Mouse (Mus musculus): ENCODE measurements at regions not wholly inside any gene's neighbourhood (a gene's known extent, or its start where the extent isn't known, plus 50 kb on each side); places are given as distances from the start of the nearest gene placed in this dataset.

- Histone ChIP-seq H3K27me3 (replicated peaks; ENCODE audit: control insufficient read depth, insufficient read depth, low read length) (peaks cover 20% of the 10 kb centered on the region; the same call in 1 of the 2 replicates), H3K9me3 (replicated peaks; ENCODE audit: control insufficient read depth, low read length) (no peaks in the 10 kb centered on the region), H3K27ac (ENCODE audit: low read depth, low read length) (no peak overlapping the region), H3K9ac (ENCODE audit: low read length) (no peak overlapping the region), H3K4me1 (ENCODE audit: control insufficient read depth, insufficient read depth, low read length) (no peaks in the 10 kb centered on the region), H3K4me3 (ENCODE audit: low read depth, low read length) (no peak overlapping the region), H3K4me2 (ENCODE audit: low read length) (no peak overlapping the region), H3K36me3 (ENCODE audit: control insufficient read depth, insufficient read depth, low read length) (no peaks in the 10 kb centered on the region)
- ATAC-seq = no peak
- WGBS = 52% methylated on average over 5 of the region's 5 CpGs
- no peak for DNase-seq (ENCODE audit: low spot score)
These were observed 663.5 kb downstream of the Slc22a22 start for GRCm38 (mm10) chr15:56813876-56814275.

- 42% methylated on average over 13 of the region's 13 CpGs for WGBS
- Histone ChIP-seq H3K36me3 (ENCODE audit: control insufficient read depth, insufficient read depth, low read length) (no peaks in the 10 kb centered on the region), H3K9ac (ENCODE audit: low read length) (no peak overlapping the region), H3K27me3 (replicated peaks; ENCODE audit: control insufficient read depth, insufficient read depth, low read length) (0 out of 2 replicates have a peak, but pooled peaks cover 10% of the 10 kb centered on the region), H3K9me3 (replicated peaks; ENCODE audit: control insufficient read depth, low read length) (no peaks in the 10 kb centered on the region), H3K4me3 (ENCODE audit: low read depth, low read length) (no peak overlapping the region), H3K4me2 (ENCODE audit: low read length) (no peak overlapping the region), H3K4me1 (ENCODE audit: control insufficient read depth, insufficient read depth, low read length) (no peaks in the 10 kb centered on the region), H3K27ac (ENCODE audit: low read depth, low read length) (no peak overlapping the region)
- no peak for ATAC-seq
- DNase-seq (ENCODE audit: low spot score) = no peak
These were observed 667.3 kb downstream of the Slc22a22 start for GRCm38 (mm10) chr15:56810151-56810550.

DNA sequence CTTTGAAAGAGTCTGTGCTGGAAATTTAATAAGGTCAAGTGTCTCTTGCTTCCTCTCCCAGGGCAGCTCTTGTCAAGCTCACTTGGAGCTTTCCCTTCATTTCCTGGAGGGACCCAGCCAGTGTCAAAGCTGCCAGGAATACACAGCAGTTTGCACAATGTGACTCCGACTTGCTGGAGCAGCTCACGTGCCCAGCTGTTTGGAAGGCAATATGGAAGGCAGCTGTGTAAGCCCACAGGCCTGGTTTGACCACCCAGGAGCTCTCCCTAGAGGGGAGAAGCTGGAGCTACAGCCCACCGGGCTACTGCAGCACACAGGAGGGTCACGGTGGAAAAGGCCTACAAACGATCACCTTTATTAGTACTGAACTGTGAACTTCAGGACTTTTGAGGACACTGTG, 669.8 kb downstream of the Slc22a22 start:
- Histone ChIP-seq H3K9me3 (replicated peaks; ENCODE audit: control insufficient read depth, low read length) (no peaks in the 10 kb centered on the region), H3K4me1 (ENCODE audit: control insufficient read depth, insufficient read depth, low read length) (no peaks in the 10 kb centered on the region), H3K4me2 (ENCODE audit: low read length) (no peak overlapping the region), H3K4me3 (ENCODE audit: low read depth, low read length) (no peak overlapping the region), H3K27me3 (replicated peaks; ENCODE audit: control insufficient read depth, insufficient read depth, low read length) (no peaks in the 10 kb centered on the region), H3K36me3 (ENCODE audit: control insufficient read depth, insufficient read depth, low read length) (no peaks in the 10 kb centered on the region), H3K9ac (ENCODE audit: low read length) (no peak overlapping the region), H3K27ac (ENCODE audit: low read depth, low read length) (no peak overlapping the region)
- ATAC-seq (no peak), DNase-seq (ENCODE audit: low spot score) (no peak)
- WGBS = 65% methylated on average over 5 of the region's 5 CpGs

DNA sequence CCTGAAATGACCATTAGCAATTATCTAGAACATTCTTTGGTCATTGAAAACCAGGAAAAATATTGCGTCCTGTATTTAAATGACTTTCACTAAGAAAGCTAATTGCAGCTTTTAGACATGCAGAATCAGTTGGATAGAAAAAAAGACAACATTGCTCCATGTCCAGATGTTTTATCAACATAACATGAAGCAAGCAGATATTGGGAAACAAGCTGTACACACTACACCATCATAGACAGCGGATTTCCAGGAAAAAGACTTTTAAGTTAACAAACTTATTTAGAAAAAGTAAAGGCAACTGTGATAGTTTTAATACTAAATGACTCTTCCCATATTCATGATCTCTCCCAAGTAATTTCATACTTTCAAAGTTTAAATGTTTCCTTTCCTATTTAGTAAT, 675.5 kb downstream of the Slc22a22 start:
- DNase-seq (ENCODE audit: low spot score) (no peak), ATAC-seq (no peak)
- Histone ChIP-seq H3K36me3 (ENCODE audit: control insufficient read depth, insufficient read depth, low read length) (no peaks in the 10 kb centered on the region), H3K4me3 (ENCODE audit: low read depth, low read length) (no peak overlapping the region), H3K9ac (ENCODE audit: low read length) (no peak overlapping the region), H3K27ac (ENCODE audit: low read depth, low read length) (no peak overlapping the region), H3K4me1 (ENCODE audit: control insufficient read depth, insufficient read depth, low read length) (no peaks in the 10 kb centered on the region), H3K9me3 (replicated peaks; ENCODE audit: control insufficient read depth, low read length) (no peaks in the 10 kb centered on the region), H3K27me3 (replicated peaks; ENCODE audit: control insufficient read depth, insufficient read depth, low read length) (no peaks in the 10 kb centered on the region), H3K4me2 (ENCODE audit: low read length) (no peak overlapping the region)
- WGBS = 92% methylated on average over 2 of the region's 2 CpGs

DNA sequence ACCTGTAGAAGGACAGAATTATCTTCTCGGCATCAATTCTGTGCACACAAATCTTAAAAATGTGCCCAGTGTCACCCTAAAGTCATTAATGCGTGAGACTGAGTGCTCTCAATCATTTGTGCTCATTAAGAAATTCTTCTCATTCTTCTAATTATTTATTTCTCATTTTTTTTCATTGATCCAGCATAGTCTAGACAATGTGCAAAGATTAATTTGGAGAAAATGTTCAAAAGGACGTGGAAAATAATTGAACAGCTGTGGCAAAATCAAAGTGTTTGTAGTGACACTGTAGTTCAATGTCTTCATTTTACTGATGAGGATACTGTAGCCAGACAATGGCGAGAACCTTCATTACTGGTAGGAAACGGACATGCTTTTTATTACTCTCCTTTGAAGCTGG, 702.0 kb downstream of the Slc22a22 start:
- H3K4me3 ChIP-seq (ENCODE audit: low read depth, low read length) = no peak overlapping the region
- WGBS = 67% methylated on average over 5 of the region's 5 CpGs
- H3K36me3 ChIP-seq (ENCODE audit: control insufficient read depth, insufficient read depth, low read length) = no peaks in the 10 kb centered on the region
- H3K4me1 ChIP-seq (ENCODE audit: control insufficient read depth, insufficient read depth, low read length) = no peaks in the 10 kb centered on the region
- H3K27ac ChIP-seq (ENCODE audit: low read depth, low read length) = no peak overlapping the region
- DNase-seq (ENCODE audit: low spot score) (no peak), ATAC-seq (no peak)
- H3K4me2 ChIP-seq (ENCODE audit: low read length) = no peak overlapping the region
- no peaks in the 10 kb centered on the region for H3K27me3 ChIP-seq (replicated peaks; ENCODE audit: control insufficient read depth, insufficient read depth, low read length)
- H3K9me3 ChIP-seq (replicated peaks; ENCODE audit: control insufficient read depth, low read length) = no peaks in the 10 kb centered on the region
- H3K9ac ChIP-seq (ENCODE audit: low read length) = no peak overlapping the region

GRCm38 (mm10) chr15:56774648-56775393, 702.6 kb downstream of the Slc22a22 start:
- H3K4me2 ChIP-seq (ENCODE audit: low read length) = no peak overlapping the region
- H3K27me3 ChIP-seq (replicated peaks; ENCODE audit: control insufficient read depth, insufficient read depth, low read length) = no peaks in the 10 kb centered on the region
- no peak overlapping the region for H3K4me3 ChIP-seq (ENCODE audit: low read depth, low read length)
- no peaks in the 10 kb centered on the region for H3K4me1 ChIP-seq (ENCODE audit: control insufficient read depth, insufficient read depth, low read length)
- H3K36me3 ChIP-seq (ENCODE audit: control insufficient read depth, insufficient read depth, low read length) = no peaks in the 10 kb centered on the region
- H3K9me3 ChIP-seq (replicated peaks; ENCODE audit: control insufficient read depth, low read length) = no peaks in the 10 kb centered on the region
- ATAC-seq = no peak
- 71% methylated on average over 9 of the region's 9 CpGs for WGBS
- no peak for DNase-seq (ENCODE audit: low spot score)
- H3K27ac ChIP-seq (ENCODE audit: low read depth, low read length) = no peak overlapping the region
- H3K9ac ChIP-seq (ENCODE audit: low read length) = no peak overlapping the region

- H3K27me3 ChIP-seq (replicated peaks; ENCODE audit: control insufficient read depth, insufficient read depth, low read length) = no peaks in the 10 kb centered on the region
- H3K9ac ChIP-seq (ENCODE audit: low read length) = no peak overlapping the region
- WGBS = 77% methylated on average over 6 of the region's 6 CpGs
- no peaks in the 10 kb centered on the region for H3K4me1 ChIP-seq (ENCODE audit: control insufficient read depth, insufficient read depth, low read length)
- no peak overlapping the region for H3K4me3 ChIP-seq (ENCODE audit: low read depth, low read length)
- H3K4me2 ChIP-seq (ENCODE audit: low read length) = no peak overlapping the region
- no peaks in the 10 kb centered on the region for H3K9me3 ChIP-seq (replicated peaks; ENCODE audit: control insufficient read depth, low read length)
- ATAC-seq (no peak), DNase-seq (ENCODE audit: low spot score) (no peak)
- no peak overlapping the region for H3K27ac ChIP-seq (ENCODE audit: low read depth, low read length)
- no peaks in the 10 kb centered on the region for H3K36me3 ChIP-seq (ENCODE audit: control insufficient read depth, insufficient read depth, low read length)
These were observed 711.1 kb downstream of the Slc22a22 start for GRCm38 (mm10) chr15:56766356-56766755.

DNA sequence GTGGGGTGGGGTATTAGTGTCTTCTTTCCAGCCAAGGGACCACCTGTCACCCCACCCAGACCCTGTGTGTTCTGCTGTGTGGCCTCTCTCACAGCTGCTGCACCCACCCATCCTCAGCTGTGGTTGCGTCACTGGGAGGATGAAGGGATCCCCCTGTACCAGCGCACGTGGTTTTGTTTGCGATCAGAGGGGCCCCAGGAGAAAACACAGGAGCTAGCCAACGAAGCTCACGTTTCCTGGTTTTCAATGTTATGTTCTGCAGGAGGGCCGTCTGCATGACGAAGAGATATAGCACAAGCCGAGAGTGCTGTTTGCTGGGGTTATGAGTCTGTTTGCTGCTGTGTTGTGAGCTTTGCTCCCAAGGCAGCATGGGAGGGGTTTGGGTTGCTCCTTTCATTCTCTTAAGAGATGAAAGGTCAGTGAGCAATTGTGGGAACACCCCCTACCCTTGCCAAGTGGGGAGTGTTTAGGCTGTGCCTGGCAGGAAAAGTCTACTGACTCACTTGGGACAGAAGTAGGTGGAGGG, 712.4 kb downstream of the Slc22a22 start:
- Histone ChIP-seq H3K36me3 (ENCODE audit: control insufficient read depth, insufficient read depth, low read length) (no peaks in the 10 kb centered on the region), H3K27me3 (replicated peaks; ENCODE audit: control insufficient read depth, insufficient read depth, low read length) (no peaks in the 10 kb centered on the region), H3K27ac (ENCODE audit: low read depth, low read length) (no peak overlapping the region), H3K9me3 (replicated peaks; ENCODE audit: control insufficient read depth, low read length) (no peaks in the 10 kb centered on the region), H3K9ac (ENCODE audit: low read length) (no peak overlapping the region), H3K4me1 (ENCODE audit: control insufficient read depth, insufficient read depth, low read length) (no peaks in the 10 kb centered on the region), H3K4me2 (ENCODE audit: low read length) (no peak overlapping the region), H3K4me3 (ENCODE audit: low read depth, low read length) (no peak overlapping the region)
- ATAC-seq (no peak; the same call in 1 of the 2 replicates), DNase-seq (ENCODE audit: low spot score) (no peak)
- 32% methylated on average over 9 of the region's 9 CpGs for WGBS

DNA sequence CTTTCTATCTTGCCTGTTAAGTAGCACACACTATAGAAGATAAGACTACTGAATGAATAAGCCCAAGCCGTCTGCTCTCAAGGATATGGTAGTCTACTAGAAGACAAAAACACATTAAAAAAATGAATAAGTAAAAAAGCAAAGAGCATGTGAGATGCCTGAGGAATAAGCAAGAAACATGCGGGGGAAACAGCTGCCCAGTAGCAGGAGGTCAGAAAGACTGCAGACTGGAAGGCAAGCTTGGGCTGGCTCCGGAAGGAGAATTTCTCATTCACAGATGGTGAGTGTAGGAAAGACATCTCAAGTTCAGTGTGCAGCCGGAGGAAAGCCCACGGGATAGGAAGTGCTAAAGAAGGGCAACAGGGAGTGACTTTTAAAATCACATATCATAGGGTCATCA, 713.4 kb downstream of the Slc22a22 start:
- no peak overlapping the region for H3K27ac ChIP-seq (ENCODE audit: low read depth, low read length)
- WGBS = 83% methylated on average over 5 of the region's 5 CpGs
- ATAC-seq = no peak
- H3K4me3 ChIP-seq (ENCODE audit: low read depth, low read length) = no peak overlapping the region
- DNase-seq (ENCODE audit: low spot score) = no peak
- no peaks in the 10 kb centered on the region for H3K36me3 ChIP-seq (ENCODE audit: control insufficient read depth, insufficient read depth, low read length)
- no peak overlapping the region for H3K9ac ChIP-seq (ENCODE audit: low read length)
- no peak overlapping the region for H3K4me2 ChIP-seq (ENCODE audit: low read length)
- H3K9me3 ChIP-seq (replicated peaks; ENCODE audit: control insufficient read depth, low read length) = no peaks in the 10 kb centered on the region
- no peaks in the 10 kb centered on the region for H3K4me1 ChIP-seq (ENCODE audit: control insufficient read depth, insufficient read depth, low read length)
- H3K27me3 ChIP-seq (replicated peaks; ENCODE audit: control insufficient read depth, insufficient read depth, low read length) = no peaks in the 10 kb centered on the region

Measured in forebrain, embryonic 14.5 days (tissue).